Mouse (Mus musculus) testis, adult 10 weeks (tissue): ENCODE measurements around the gene BC035044. TPM values are rescaled to one million over a fixed set of nuclear protein-coding genes. Genes with fewer than 3 reads are reported as not detected.

Experiments used
- polyA plus RNA-seq: library from polyadenylated mRNA; stranded (reverse); fragments of 350-450 nt; fragmentation: Illumina TruSeq; extraction: RNeasy Lipid Tissue Mini Kit (QIAGEN cat#74804); gene quantifications from one replicate; pipeline ENCODE4 v1.2.3, GENCODE M21; 2014; ENCODE audit warnings: low read depth, low replicate concordance

BC035044 gene
- 0.25 TPM for polyA plus RNA-seq

DNA sequence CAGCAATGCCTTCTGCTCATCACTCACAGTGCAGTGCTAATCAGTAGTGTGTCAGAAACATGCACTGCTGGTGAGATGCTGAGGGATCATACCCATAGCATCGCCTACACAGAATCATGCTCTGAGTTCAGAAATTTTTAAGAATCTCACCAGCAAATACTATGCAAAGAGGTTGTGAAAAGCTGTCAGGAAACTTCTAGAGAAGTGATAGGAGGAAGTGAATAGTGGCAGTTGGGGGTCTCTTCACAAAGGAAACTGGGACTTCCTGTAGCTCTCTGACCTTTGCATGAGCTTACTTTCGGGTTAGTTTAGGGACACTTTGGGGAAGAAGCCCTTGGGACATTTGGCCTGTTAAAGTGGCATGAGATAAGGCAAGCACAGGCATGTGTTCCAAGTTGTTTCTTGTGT lies at the start of gene BC035044:
TSS of gene BC035044 (minus strand) at position 179 of the 408 bp plus-strand sequence.

GRCm38 (mm10) chr6:128934081-128934480 lies 43.2 kb upstream of the BC035044 start, which contains the start of gene Clec2g:
Gene Clec2g, plus strand, starts transcription at chr6:128934381.

GRCm38 (mm10) chr6:128887091-128887790 lies 3.7 kb downstream of the BC035044 start, which contains the start of gene Clec2i:
Gene Clec2i, plus strand, starts transcription at chr6:128887588.

DNA sequence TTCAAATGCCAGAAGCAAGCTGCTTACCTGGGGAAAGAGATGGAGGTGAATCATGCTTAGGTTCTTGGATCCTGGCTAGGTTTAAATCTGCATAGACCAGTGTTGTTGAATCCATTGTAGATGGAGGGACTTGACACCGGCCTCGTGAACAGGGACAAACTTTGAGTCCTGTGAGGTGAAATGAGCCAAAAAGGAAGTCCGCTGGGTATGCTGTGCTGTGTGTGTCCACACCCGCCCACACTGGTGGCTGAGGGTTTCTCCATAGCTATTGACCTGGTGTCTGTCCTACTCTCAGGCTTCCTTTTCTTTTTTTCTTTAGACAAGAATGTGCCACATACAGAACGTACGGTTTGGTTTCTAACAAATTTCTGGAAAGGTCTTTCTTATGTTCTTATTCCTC lies 64.8 kb downstream of the BC035044 start, which contains the start of the genes Gm44511 and Klrb1b:
TSS of gene Gm44511 (minus strand) at position 184 of the 400 bp plus-strand sequence.
TSS of gene Klrb1b (minus strand) at position 200 of the 400 bp plus-strand sequence.

Other genes starting within 250 kb of the BC035044 start
- gene Clec2h, start 228.7 kb downstream of the BC035044 start, polyA plus RNA-seq = 0.15 TPM
- 90.0 TPM for gene Klrb1, start 168.1 kb downstream of the BC035044 start, polyA plus RNA-seq
- 0.67 TPM for gene Klrb1c, start 101.9 kb downstream of the BC035044 start, polyA plus RNA-seq
- not detected for gene Gm44511, start 64.8 kb downstream of the BC035044 start, polyA plus RNA-seq
- gene Klrb1b, start 64.8 kb downstream of the BC035044 start, polyA plus RNA-seq = not detected
- 0.38 TPM for gene Clec2i, start 3.5 kb downstream of the BC035044 start, polyA plus RNA-seq
- gene Clec2g, start 43.3 kb upstream of the BC035044 start, polyA plus RNA-seq = not detected
- gene Klrb1f, start 154.8 kb upstream of the BC035044 start, polyA plus RNA-seq = not detected
- gene Clec2e, start 209.8 kb upstream of the BC035044 start, polyA plus RNA-seq = not detected